Mouse (Mus musculus): ENCODE results near the gene Smtn. TPM values are rescaled to one million over a fixed set of nuclear protein-coding genes. Genes with fewer than 3 reads are reported as not detected.

Smtn gene
- polyA plus RNA-seq, 1 experiment: not detected

- Histone ChIP-seq H3K4me1 (ENCODE audit: control insufficient read depth, insufficient read depth, low read length) (no peaks in the 10 kb centered on the region), H3K27ac (ENCODE audit: insufficient read depth, low read depth, low read length) (no peak overlapping the region), H3K4me3 (ENCODE audit: insufficient read depth, low read depth, low read length) (no peak overlapping the region)
- TF ChIP-seq CTCF (IDR thresholded peaks at IDR 0.05; ENCODE audit: insufficient read depth, low read depth, low read length): no peak
- no peak for TF ChIP-seq POLR2A (IDR thresholded peaks at IDR 0.05; ENCODE audit: insufficient read depth, low read depth, low read length)
- 91% methylated on average over 4 of the region's 4 CpGs for WGBS
These were observed 14.6 kb upstream of the Smtn start for GRCm38 (mm10) chr11:3554976-3555375.

- Histone ChIP-seq H3K4me1 (ENCODE audit: control insufficient read depth, insufficient read depth, low read length) (no peaks in the 10 kb centered on the region), H3K4me3 (ENCODE audit: insufficient read depth, low read depth, low read length) (no peak overlapping the region), H3K27ac (ENCODE audit: insufficient read depth, low read depth, low read length) (no peak overlapping the region)
- TF ChIP-seq POLR2A (IDR thresholded peaks at IDR 0.05; ENCODE audit: insufficient read depth, low read depth, low read length): no peak
- no peak for TF ChIP-seq CTCF (IDR thresholded peaks at IDR 0.05; ENCODE audit: insufficient read depth, low read depth, low read length)
- 85% methylated on average over 5 of the region's 5 CpGs for WGBS
These were observed 9.4 kb upstream of the Smtn start for GRCm38 (mm10) chr11:3549791-3550190.

- Histone ChIP-seq H3K4me1 (ENCODE audit: control insufficient read depth, insufficient read depth, low read length) (no peaks in the 10 kb centered on the region), H3K4me3 (ENCODE audit: insufficient read depth, low read depth, low read length) (no peak overlapping the region), H3K27ac (ENCODE audit: insufficient read depth, low read depth, low read length) (no peak overlapping the region)
- 81% methylated on average over 3 of the region's 3 CpGs for WGBS
- TF ChIP-seq CTCF (IDR thresholded peaks at IDR 0.05; ENCODE audit: insufficient read depth, low read depth, low read length) (no peak), POLR2A (IDR thresholded peaks at IDR 0.05; ENCODE audit: insufficient read depth, low read depth, low read length) (no peak)
These were observed 8.3 kb upstream of the Smtn start for GRCm38 (mm10) chr11:3548564-3549295.

- Histone ChIP-seq H3K27ac (ENCODE audit: insufficient read depth, low read depth, low read length) (no peak overlapping the region), H3K4me3 (ENCODE audit: insufficient read depth, low read depth, low read length) (no peak overlapping the region), H3K4me1 (ENCODE audit: control insufficient read depth, insufficient read depth, low read length) (peaks cover 2% of the 10 kb centered on the region)
- whole genome bisulfite sequencing: 47% methylated on average over 6 of the region's 6 CpGs
- TF ChIP-seq POLR2A (IDR thresholded peaks at IDR 0.05; ENCODE audit: insufficient read depth, low read depth, low read length) (no peak), CTCF (IDR thresholded peaks at IDR 0.05; ENCODE audit: insufficient read depth, low read depth, low read length) (no peak)
These were observed 7.6 kb upstream of the Smtn start for GRCm38 (mm10) chr11:3547969-3548368.

DNA sequence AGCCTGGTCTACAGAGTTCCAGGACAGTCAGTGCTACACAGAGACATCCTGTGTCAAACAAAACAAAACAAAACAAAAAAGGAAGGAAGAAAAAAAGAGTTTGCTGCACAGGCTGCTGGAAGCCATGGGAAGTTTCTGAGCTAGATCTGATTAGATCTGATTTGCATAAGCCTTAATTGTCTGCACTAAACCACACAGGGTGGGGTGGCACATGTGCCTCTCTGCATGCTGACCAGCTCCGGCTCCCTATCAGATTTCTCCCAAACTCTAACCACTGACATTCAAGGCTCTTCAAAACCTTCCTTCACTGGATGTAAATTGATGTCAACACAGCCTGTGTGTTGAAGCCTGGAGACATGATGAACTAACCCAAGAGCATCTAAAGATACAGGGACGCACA is 6.6 kb upstream of the Smtn start:
- TF ChIP-seq CTCF (IDR thresholded peaks at IDR 0.05; ENCODE audit: insufficient read depth, low read depth, low read length): no peak
- no peak for TF ChIP-seq POLR2A (IDR thresholded peaks at IDR 0.05; ENCODE audit: insufficient read depth, low read depth, low read length)
- Histone ChIP-seq H3K27ac (ENCODE audit: insufficient read depth, low read depth, low read length) (no peak overlapping the region), H3K4me1 (ENCODE audit: control insufficient read depth, insufficient read depth, low read length) (peaks cover 4% of the 10 kb centered on the region), H3K4me3 (ENCODE audit: insufficient read depth, low read depth, low read length) (no peak overlapping the region)
- 81% methylated on average over 2 of the region's 2 CpGs for WGBS

DNA sequence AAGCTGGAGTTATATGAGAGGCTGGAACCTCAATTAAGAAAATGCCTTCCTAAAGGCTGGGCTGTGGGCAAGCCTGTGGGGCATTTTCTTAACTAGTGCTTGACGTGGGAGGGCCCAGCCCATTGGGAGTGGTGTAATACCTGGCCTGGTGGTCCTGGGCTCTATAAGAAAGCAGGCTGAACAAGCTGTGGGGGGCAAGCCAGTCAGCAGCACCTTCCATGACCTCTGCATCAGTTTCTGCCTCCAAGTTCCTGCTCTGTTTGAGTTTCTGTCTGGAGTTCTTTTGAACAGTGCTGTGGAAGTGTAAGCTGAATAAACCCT is 5.8 kb upstream of the Smtn start:
- WGBS: 34% methylated on average over 1 of the region's 1 CpGs
- TF ChIP-seq CTCF (IDR thresholded peaks at IDR 0.05; ENCODE audit: insufficient read depth, low read depth, low read length) (no peak), POLR2A (IDR thresholded peaks at IDR 0.05; ENCODE audit: insufficient read depth, low read depth, low read length) (no peak)
- Histone ChIP-seq H3K4me1 (ENCODE audit: control insufficient read depth, insufficient read depth, low read length) (peaks cover 4% of the 10 kb centered on the region), H3K27ac (ENCODE audit: insufficient read depth, low read depth, low read length) (no peak overlapping the region), H3K4me3 (ENCODE audit: insufficient read depth, low read depth, low read length) (no peak overlapping the region)

DNA sequence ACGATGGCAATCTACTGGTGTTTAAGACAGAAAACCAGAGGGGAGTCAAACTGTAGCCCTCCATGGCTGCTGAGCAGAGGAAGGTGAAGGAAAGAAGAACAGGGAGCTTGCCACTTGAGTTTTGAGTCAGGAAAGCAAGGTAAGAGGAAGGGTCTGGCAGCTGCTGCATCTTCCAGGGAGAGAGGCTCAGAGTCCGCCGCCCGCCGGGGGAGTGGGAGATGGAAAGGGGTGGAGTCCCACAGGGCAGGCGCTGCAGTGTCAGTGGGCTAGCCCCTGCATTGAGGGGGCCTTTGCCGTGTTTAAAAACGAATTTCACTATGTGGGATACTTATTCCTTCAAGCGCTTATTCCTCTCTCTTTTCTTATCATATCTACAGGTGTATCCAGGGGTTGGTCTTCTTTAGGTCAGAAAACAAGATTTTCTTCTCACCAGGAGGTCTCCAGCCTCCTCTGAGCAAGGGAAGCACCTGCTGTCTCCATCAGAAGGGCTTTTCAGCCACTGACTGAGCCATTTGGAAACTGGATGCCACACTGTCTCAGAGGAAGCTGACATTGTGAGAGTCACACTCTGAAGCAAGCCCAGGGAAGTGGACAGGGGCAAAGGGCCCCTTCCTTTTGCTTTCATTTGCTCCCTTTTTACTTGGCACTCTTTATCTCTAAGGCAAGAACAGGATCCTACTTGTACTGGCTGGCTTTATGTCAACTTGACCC is 5.3 kb upstream of the Smtn start:
- no peak for TF ChIP-seq POLR2A (IDR thresholded peaks at IDR 0.05; ENCODE audit: insufficient read depth, low read depth, low read length)
- no peak for TF ChIP-seq CTCF (IDR thresholded peaks at IDR 0.05; ENCODE audit: insufficient read depth, low read depth, low read length)
- Histone ChIP-seq H3K4me3 (ENCODE audit: insufficient read depth, low read depth, low read length) (no peak overlapping the region), H3K27ac (ENCODE audit: insufficient read depth, low read depth, low read length) (no peak overlapping the region), H3K4me1 (ENCODE audit: control insufficient read depth, insufficient read depth, low read length) (peaks cover 4% of the 10 kb centered on the region)
- 36% methylated on average over 9 of the region's 9 CpGs for WGBS

GRCm38 (mm10) chr11:3544409-3544808 is 4.0 kb upstream of the Smtn start:
- peaks cover 6% of the 10 kb centered on the region for H3K4me1 ChIP-seq (ENCODE audit: control insufficient read depth, insufficient read depth, low read length)
- H3K27ac ChIP-seq (ENCODE audit: insufficient read depth, low read depth, low read length): no peak overlapping the region
- H3K4me3 ChIP-seq (ENCODE audit: insufficient read depth, low read depth, low read length): no peak overlapping the region
- WGBS: 96% methylated on average over 5 of the region's 5 CpGs
- TF ChIP-seq POLR2A (IDR thresholded peaks at IDR 0.05; ENCODE audit: insufficient read depth, low read depth, low read length) (no peak), CTCF (IDR thresholded peaks at IDR 0.05; ENCODE audit: insufficient read depth, low read depth, low read length) (no peak)

DNA sequence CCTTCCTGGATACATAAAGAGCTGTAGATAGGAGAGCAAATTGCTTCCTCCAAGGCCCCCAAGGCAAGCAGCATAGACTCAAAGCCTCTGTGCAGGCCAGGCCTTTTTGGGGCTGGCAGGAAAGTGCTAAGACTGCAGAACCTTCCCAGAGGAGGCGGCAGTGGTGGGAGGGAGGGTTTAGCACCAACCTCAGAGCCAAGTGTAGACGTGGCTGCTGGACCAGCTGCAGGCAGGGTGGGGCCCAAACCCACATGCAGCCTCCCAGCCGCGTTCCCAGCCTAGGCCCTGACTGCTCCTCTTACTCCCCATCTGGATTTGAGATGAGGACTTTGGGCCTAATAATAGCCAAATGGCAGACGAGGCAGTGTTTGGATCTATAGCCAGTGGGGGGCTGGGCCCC is 2.6 kb upstream of the Smtn start:
- Histone ChIP-seq H3K27ac (ENCODE audit: insufficient read depth, low read depth, low read length) (no peak overlapping the region), H3K4me1 (ENCODE audit: control insufficient read depth, insufficient read depth, low read length) (peaks cover 11% of the 10 kb centered on the region), H3K4me3 (ENCODE audit: insufficient read depth, low read depth, low read length) (no peak overlapping the region)
- 35% methylated on average over 5 of the region's 5 CpGs for WGBS
- TF ChIP-seq CTCF (IDR thresholded peaks at IDR 0.05; ENCODE audit: insufficient read depth, low read depth, low read length) (no peak), POLR2A (IDR thresholded peaks at IDR 0.05; ENCODE audit: insufficient read depth, low read depth, low read length) (no peak)
